Mouse (Mus musculus) ES-E14 (cell line): ENCODE data around the gene Large2. TPM values are rescaled to one million over a fixed set of nuclear protein-coding genes. Genes with fewer than 3 reads are reported as not detected.
A peak's percentile ranks its signal among the peaks of the same experiment; 100 is the strongest.

Experiments used
- DNase-seq: peaks from one replicate; pipeline ENCODE4 v3.0.0-alpha.2; 2013; ENCODE audit warnings: low read depth, low spot score
- H3K27ac ChIP-seq: 2 replicates; pipeline ENCODE4 v1.5.1; 2012; ENCODE audit warnings: low read depth, mild to moderate bottlenecking, low read length, moderate library complexity, mixed read lengths; ENCODE audit not compliant: poor library complexity, insufficient read depth, severe bottlenecking
- H3K36me3 ChIP-seq: 2 replicates; pipeline ENCODE4 v1.6.1; 2012; ENCODE audit warnings: mild to moderate bottlenecking, low read length, moderate library complexity, mixed read lengths; ENCODE audit not compliant: control insufficient read depth, poor library complexity, insufficient read depth, severe bottlenecking
- H3K4me1 ChIP-seq, 2 experiments: fragments of 150-350 bp in 1 of 2; sonication (generic) in 1 of 2; 2 replicates each; pipeline ENCODE4 v1.6.1; 2012; ENCODE audit warnings: low read length in 2 of 2, mild to moderate bottlenecking in 1 of 2, mixed read lengths in 1 of 2; ENCODE audit not compliant: control insufficient read depth in 2 of 2, insufficient read depth in 2 of 2, poor library complexity in 1 of 2
- H3K4me3 ChIP-seq, 2 experiments: fragments of 150-350 bp in 1 of 2; sonication (generic) in 1 of 2; 2 replicates each; pipeline ENCODE4 v1.5.1; 2012; ENCODE audit warnings: low read length in 2 of 2, low read depth in 1 of 2, mild to moderate bottlenecking in 1 of 2, mixed read lengths in 1 of 2; ENCODE audit not compliant: insufficient read depth in 1 of 2, poor library complexity in 1 of 2, severe bottlenecking in 1 of 2
- H3K9ac ChIP-seq: 2 replicates; pipeline ENCODE4 v1.6.1; 2012; ENCODE audit warnings: low read depth, mild to moderate bottlenecking, low read length, mixed read lengths; ENCODE audit not compliant: poor library complexity, insufficient read depth, severe bottlenecking
- H3K9me3 ChIP-seq: fragments of 150-350 bp; sonication (generic); 2 replicates; pipeline ENCODE4 v1.6.1; 2012; ENCODE audit warnings: low read depth, mild to moderate bottlenecking, low read length; ENCODE audit not compliant: control insufficient read depth, insufficient read depth
- CHD2 ChIP-seq: IDR thresholded peaks from 2 replicates; pipeline ENCODE4 v1.6.1; 2014; ENCODE audit warnings: mild to moderate bottlenecking, low read depth, low read length, inconsistent platforms
- HCFC1 ChIP-seq: IDR thresholded peaks from 2 replicates; pipeline ENCODE4 v1.6.1; 2012; ENCODE audit warnings: low read length, inconsistent platforms, borderline replicate concordance; ENCODE audit not compliant: insufficient read depth
- MAFK ChIP-seq: IDR thresholded peaks from 2 replicates; pipeline ENCODE4 v1.6.1; 2014; ENCODE audit warnings: mild to moderate bottlenecking, low read depth, low read length, inconsistent platforms; ENCODE audit not compliant: insufficient read depth
- ZC3H11A ChIP-seq: IDR thresholded peaks from 2 replicates; pipeline ENCODE4 v1.6.1; 2012; ENCODE audit warnings: low read depth, mild to moderate bottlenecking, inconsistent platforms, low read length, borderline replicate concordance
- ZNF384 ChIP-seq: IDR thresholded peaks from 2 replicates; pipeline ENCODE4 v1.6.1; 2012; ENCODE audit warnings: low read depth, low read length, inconsistent platforms
- in situ Hi-C, 2 experiments: fragments of 600-800 bp; cut with MboI; formaldehyde crosslinking; loops; one replicate each; pipeline ENCODE4 v1.15.1; 2025; ENCODE audit warnings: low sequenced_read_pairs in 2 of 2, inconsistent platforms in 1 of 2; ENCODE audit not compliant: unreplicated experiment in 2 of 2
- total RNA-seq: library from RNA; depleted of rRNA; stranded (reverse); fragments of 300-350 nt; gene quantifications from 2 replicates; pipeline ENCODE4 v1.2.3, GENCODE M21; 2012

The Large2 gene
- total RNA-seq, 1 experiment = 10.3 TPM

DNA sequence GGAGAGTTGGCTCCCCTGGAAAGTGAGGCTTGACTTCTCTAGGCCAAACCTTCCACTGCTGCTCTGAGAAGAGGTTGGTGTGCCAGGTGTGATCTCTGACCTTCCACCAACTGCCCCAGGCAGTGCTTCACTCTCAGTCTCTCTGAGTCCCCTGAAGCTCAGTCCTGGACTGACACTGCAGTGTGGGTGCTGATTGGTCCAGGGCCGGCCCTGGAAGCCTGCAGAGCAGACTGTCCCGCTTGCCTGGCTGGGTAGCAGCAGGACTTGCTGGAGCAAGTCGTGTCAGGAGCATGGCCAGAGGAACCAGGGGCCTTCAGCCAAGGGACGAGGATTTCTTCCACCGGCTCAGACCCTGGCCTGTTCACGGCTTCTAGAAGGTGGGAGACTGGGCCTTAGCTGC lies 30.1 kb upstream of the Large2 start:
- Histone ChIP-seq H3K27ac (no peak overlapping the region), H3K36me3 (peaks cover 27% of the 10 kb centered on the region)

DNA sequence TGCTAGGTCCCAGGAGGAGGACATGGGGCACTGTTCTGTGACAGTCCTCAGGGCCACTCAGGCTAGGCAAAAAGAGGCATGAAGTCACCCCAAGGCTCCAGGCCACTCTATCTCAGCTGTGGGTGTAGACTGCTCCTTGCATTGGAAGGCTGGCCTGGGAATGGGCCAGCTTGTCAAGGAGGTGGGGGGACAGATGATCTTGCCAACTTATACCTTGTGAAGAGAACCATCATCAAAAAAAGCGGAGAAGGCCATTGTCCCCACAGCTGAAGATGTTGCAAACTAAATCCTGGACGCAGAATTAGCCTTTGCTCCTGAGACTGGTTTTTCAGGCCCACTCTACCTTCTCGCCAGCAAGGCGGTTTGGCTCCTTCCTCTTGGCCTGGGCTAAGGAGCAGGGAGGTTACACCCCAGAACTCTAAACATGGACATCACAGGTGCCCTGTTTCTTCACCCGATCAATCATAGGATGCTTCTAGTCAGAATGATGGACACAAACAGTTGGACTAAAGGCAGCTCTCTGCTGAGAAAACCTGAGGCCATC lies 29.2 kb upstream of the Large2 start:
- in situ Hi-C loops = no loop called here
- H3K27ac ChIP-seq = no peak overlapping the region
- DNase-seq = no peak
- no peak for TF ChIP-seq ZNF384
- no peak for TF ChIP-seq ZC3H11A
- TF ChIP-seq MAFK = no peak
- TF ChIP-seq CHD2 = no peak
- TF ChIP-seq HCFC1 = no peak
- H3K9me3 ChIP-seq = no peaks in the 10 kb centered on the region
- H3K4me1 ChIP-seq = peaks cover 0 to 3% of the 10 kb centered on the region in 2 experiments; a peak in 1 of 4 replicates
- no peak overlapping the region for H3K4me3 ChIP-seq
- no peak overlapping the region for H3K9ac ChIP-seq
- H3K36me3 ChIP-seq = peaks cover 21% of the 10 kb centered on the region

More for the DNA sequence above, 30.1 kb upstream of the Large2 start:
- Histone ChIP-seq H3K4me3 (no peak overlapping the region), H3K9ac (no peak overlapping the region), H3K4me1 (peaks cover 0 to 3% of the 10 kb centered on the region in 2 experiments; a peak in 1 of 4 replicates), H3K9me3 (no peaks in the 10 kb centered on the region)
- TF ChIP-seq ZNF384 (no peak), MAFK (no peak), CHD2 (no peak), HCFC1 (no peak), ZC3H11A (no peak)
- no peak for DNase-seq
- in situ Hi-C loops = no loop called here

DNA sequence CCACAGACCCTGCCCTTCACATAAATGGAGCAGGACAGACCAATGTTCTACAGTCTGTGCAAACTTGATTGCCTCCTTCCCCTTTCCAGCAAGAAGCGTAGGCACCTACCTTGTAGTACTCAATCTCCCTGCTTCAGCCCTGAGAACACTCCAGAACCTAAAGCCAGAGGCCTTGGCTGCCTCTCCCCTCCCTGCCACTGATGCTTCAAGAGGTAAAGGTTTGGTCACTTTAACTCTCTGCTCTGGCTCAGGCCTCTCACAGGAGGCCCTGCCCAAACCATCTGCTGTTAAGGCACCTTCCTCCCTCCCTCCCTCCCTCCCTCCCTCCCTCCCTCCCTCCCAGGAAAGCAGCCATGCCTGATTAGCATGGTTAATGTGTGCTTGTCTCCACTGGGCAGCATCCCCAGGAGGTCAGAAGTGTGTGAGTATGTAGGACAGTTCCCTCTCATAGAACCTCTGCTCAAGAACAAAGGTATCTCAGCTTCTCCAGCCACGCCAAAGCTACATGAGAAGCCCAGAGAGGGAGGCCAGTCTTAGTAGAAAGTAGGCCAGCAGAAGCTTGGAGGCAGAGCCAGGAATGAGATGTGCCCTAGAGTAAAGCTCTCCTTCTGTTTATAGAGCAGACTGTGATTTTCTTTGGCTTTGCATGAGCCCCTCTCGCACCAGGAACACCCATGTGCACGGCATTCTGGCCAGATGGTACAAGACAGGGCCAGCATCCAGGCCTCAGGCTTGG lies 28.1 kb upstream of the Large2 start:
- no peak overlapping the region for H3K4me3 ChIP-seq
- H3K27ac ChIP-seq = no peak overlapping the region
- H3K9me3 ChIP-seq = no peaks in the 10 kb centered on the region
- DNase-seq = no peak
- in situ Hi-C loops = no loop called here
- no peak for TF ChIP-seq ZC3H11A
- TF ChIP-seq HCFC1 = no peak
- TF ChIP-seq ZNF384 = no peak
- no peak for TF ChIP-seq CHD2
- TF ChIP-seq MAFK = no peak
- peaks cover 0 to 3% of the 10 kb centered on the region in 2 experiments; a peak in 1 of 4 replicates for H3K4me1 ChIP-seq
- peaks cover 12% of the 10 kb centered on the region for H3K36me3 ChIP-seq
- no peak overlapping the region for H3K9ac ChIP-seq

DNA sequence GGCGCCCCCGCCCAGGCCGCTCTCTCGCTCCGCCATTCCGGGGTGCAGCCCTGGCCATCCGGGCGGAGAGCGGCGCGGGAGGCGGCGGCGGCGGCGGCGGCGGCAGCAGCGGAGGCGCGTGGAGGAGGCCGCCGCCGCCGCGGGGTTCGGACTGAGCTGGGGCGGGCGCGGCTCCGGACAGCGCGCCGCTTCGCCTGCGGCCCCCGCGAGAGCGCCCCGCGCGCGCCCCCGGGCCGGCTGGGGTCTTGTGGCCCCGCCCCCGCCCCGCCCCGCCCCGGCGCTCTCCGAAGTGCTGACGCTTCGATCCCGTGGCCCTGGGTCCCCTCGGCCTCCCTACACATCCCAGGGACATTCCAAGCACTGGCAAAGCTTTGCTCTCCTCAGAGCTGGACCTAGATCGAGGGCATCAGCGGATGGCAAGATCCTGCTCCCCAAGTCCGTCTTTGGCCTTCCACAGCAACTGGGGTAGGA lies 26.5 kb upstream of the Large2 start, which contains the start of gene Mapk8ip1:
TSS of gene Mapk8ip1 (minus strand) at position 173 of the 471 bp plus-strand sequence.
- in situ Hi-C loops = no loop called here
- no peak for TF ChIP-seq MAFK
- no peak for TF ChIP-seq ZC3H11A
- H3K27ac ChIP-seq = no peak within 1 kb of the TSS

More for the DNA sequence above, 26.5 kb upstream of the Large2 start, which contains the start of gene Mapk8ip1:
- Histone ChIP-seq H3K4me3 (peak within 1 kb of the TSS; percentile 71 to 85), H3K9ac (peak within 1 kb of the TSS; percentile 80), H3K4me1 (peaks cover 0 to 3% of the 10 kb centered on the region in 2 experiments; a peak in 1 of 4 replicates), H3K36me3 (peaks cover 12% of the 10 kb centered on the region), H3K9me3 (no peaks in the 10 kb centered on the region)
- no peak for DNase-seq
